9 mouse cellular contexts compared by ENCODE assay signal in genomic region chr4:24154418-24154817, GRCm38 (mm10).
DNase-seq lines count a peak whose midpoint lies in the region; ATAC-seq and TF ChIP-seq lines count a peak whose summit lies in the region.
"Had no signal": no experiment of that assay in that cellular context is flagged by ENCODE, and none has a peak within 500 bp of the region (broad histone marks: within the 10 kb centered on the region; RNA-seq: fewer than 3 reads in every experiment).

No protein-coding gene starts in this region.

- H3K4me3 ChIP-seq in heart, adult 2 months: no peak overlapping the region
- no peak overlapping the region for H3K4me3 ChIP-seq in neural tube, embryonic 11.5 days (ENCODE audit: low read depth, low read length)
- H3K4me3 ChIP-seq: myocyte had no signal

- no peaks in the 10 kb centered on the region for H3K79me2 ChIP-seq in heart, adult 2 months (replicated peaks; ENCODE audit: control insufficient read depth, insufficient read depth, low read length)

- no peaks in the 10 kb centered on the region for H3K4me1 ChIP-seq in heart, adult 2 months (ENCODE audit: control insufficient read depth, insufficient read depth, low read length)
- no peaks in the 10 kb centered on the region for H3K4me1 ChIP-seq in neural tube, embryonic 11.5 days (ENCODE audit: control insufficient read depth, insufficient read depth, low read length)

- peak; percentile 85 for ATAC-seq in neural tube, embryonic 11.5 days (ENCODE audit: insufficient read depth, low FRiP score, low TSS enrichment)

- H3K36me3 ChIP-seq in heart, adult 2 months (ENCODE audit: control insufficient read depth, insufficient read depth, low read length): no peaks in the 10 kb centered on the region
- no peaks in the 10 kb centered on the region for H3K36me3 ChIP-seq in neural tube, embryonic 11.5 days (ENCODE audit: control insufficient read depth, insufficient read depth, low read length)

- no peak overlapping the region for H3K27ac ChIP-seq in heart, adult 2 months
- H3K27ac ChIP-seq in neural tube, embryonic 11.5 days (ENCODE audit: low read depth, low read length): no peak overlapping the region

- H3K9me3 ChIP-seq in neural tube, embryonic 11.5 days (ENCODE audit: control insufficient read depth, low read length): no peaks in the 10 kb centered on the region

- no peak overlapping the region for H3K9ac ChIP-seq in heart, adult 2 months (ENCODE audit: low read depth, low read length)
- H3K9ac ChIP-seq in neural tube, embryonic 11.5 days (ENCODE audit: low read length): no peak overlapping the region

- TF ChIP-seq POLR2A in heart, adult 2 months (IDR thresholded peaks at IDR 0.05; ENCODE audit: insufficient read depth, low read depth, low read length): no peak

- DNase-seq in heart, adult 2 months: peak; percentile 3 to 51
- no peak for DNase-seq in heart, adult 9 months (ENCODE audit: low spot score in 2 of 2)
- DNase-seq in cerebellum, adult 18-20 months: peak; percentile 26 to 45
- peak; percentile 58 for DNase-seq in forelimb bud, embryonic 11.5 days (ENCODE audit: low read depth, low spot score)
- peak; percentile 54 for DNase-seq in kidney, adult 18-20 months
- DNase-seq in left cerebral cortex, postnatal 25 days (ENCODE audit: low spot score in 2 of 2): peak; percentile 75 to 86
- DNase-seq in neural tube, embryonic 11.5 days (ENCODE audit: low spot score): peak; percentile 78
- peak; percentile 12 for DNase-seq in urinary bladder, postnatal 10 days (ENCODE audit: low spot score)

- peak; percentile 85 for TF ChIP-seq CTCF in heart, adult 2 months (IDR thresholded peaks at IDR 0.05)

- no peaks in the 10 kb centered on the region for H3K27me3 ChIP-seq in heart, adult 2 months (ENCODE audit: control insufficient read depth, insufficient read depth, low read length)
- H3K27me3 ChIP-seq in neural tube, embryonic 11.5 days (ENCODE audit: control insufficient read depth, insufficient read depth, low read length): no peaks in the 10 kb centered on the region

- no peak overlapping the region for H3K4me2 ChIP-seq in neural tube, embryonic 11.5 days (ENCODE audit: low read depth)

- TF ChIP-seq EP300 in heart, adult 2 months (IDR thresholded peaks at IDR 0.05; ENCODE audit: insufficient read depth, low read depth, low read length): no peak

- WGBS in heart, adult 2 months: 19% methylated on average over 8 of the region's 8 CpGs
- 18% methylated on average over 8 of the region's 8 CpGs for WGBS in neural tube, embryonic 11.5 days

- intact Hi-C loops in heart, adult 2 months (cut with DNase I): no loop called here
- intact Hi-C loops in left cerebral cortex, postnatal 25 days (cut with DNase I): loop anchor here (1.0 to 10.0 kb wide), 3 partner anchors 400 to 1677 kb away; no protein-coding TSS in a partner anchor

Comparison
In these comparisons a context has a peak if more than half of its experiments do, and no peak if none do; other contexts are left out.
1. DNase-seq: peak in heart, adult 2 months (2 of 2), cerebellum, adult 18-20 months (2 of 2), forelimb bud, embryonic 11.5 days (single experiment), kidney, adult 18-20 months (single experiment), left cerebral cortex, postnatal 25 days (2 of 2), neural tube, embryonic 11.5 days (single experiment) and urinary bladder, postnatal 10 days (single experiment); none in heart, adult 9 months (0 of 2).